Mouse (Mus musculus) midbrain, embryonic 10.5 days (tissue): ENCODE measurements around the gene Rbms1. TPM values are rescaled to one million over a fixed set of nuclear protein-coding genes. Genes with fewer than 3 reads are reported as not detected.

Experiments
- polyA plus RNA-seq: library from polyadenylated mRNA; unstranded; fragments of >200 nt; fragmentation: Nextera tagmentation; extraction: Ambion mirVana; gene quantifications from 2 replicates; pipeline ENCODE4 v1.2.1, GENCODE M21; 2016

The Rbms1 gene
- polyA plus RNA-seq, 1 experiment from 2014 or later: 53.2 TPM

Other genes starting within 250 kb of the Rbms1 start
- 0.36 and 0.51 TPM in 2 replicates for gene Itgb6, start 240.5 kb downstream of the Rbms1 start, polyA plus RNA-seq